Mouse (Mus musculus) stomach, postnatal 0 days (tissue): ENCODE results near the gene Cacna2d3.

Source experiments
- CTCF ChIP-seq: IDR thresholded peaks from 2 replicates; pipeline ENCODE4 v1.5.1; 2016; ENCODE audit warnings: antibody characterized with exemption, low read depth, mild to moderate bottlenecking, moderate library complexity
- EP300 ChIP-seq: optimal IDR thresholded peaks from 2 replicates; pipeline ENCODE3; 2016; ENCODE audit warnings: antibody characterized with exemption

DNA sequence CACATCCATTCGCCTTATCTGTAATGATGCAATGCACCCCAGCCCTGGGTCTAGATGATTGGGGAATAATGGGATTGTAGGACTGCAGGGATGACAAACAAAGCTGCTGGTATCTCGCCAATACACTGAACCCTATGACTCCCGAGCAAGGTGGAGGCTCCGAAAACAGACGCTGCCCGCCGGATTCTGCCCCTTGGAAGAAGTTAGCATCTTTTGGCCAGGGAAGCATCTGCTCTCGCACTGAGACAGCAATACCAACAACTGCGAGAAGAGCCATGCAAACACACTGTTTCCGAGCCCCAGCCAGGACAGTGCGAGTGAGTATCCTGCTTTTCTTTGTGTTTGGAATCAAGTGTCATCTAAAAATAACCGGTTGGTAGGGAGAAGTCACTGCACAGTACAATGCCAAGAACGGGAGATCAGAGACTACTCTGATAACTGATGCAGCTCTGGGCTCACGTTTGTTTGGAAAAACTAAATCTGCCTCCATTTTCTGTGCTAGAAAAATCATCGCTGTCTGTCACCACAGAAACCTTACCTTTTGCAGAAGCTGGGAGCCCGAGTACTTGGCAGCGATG, 1.2 kb downstream of the Cacna2d3 start:
- TF ChIP-seq CTCF (no peak), EP300 (no peak)
